Mouse (Mus musculus) brain, embryonic 18.5 days (tissue): ENCODE measurements at regions not wholly inside any gene's neighbourhood (a gene's known extent, or its start where the extent isn't known, plus 50 kb on each side); places are given as distances from the start of the nearest gene placed in this dataset.

ENCODE experiments used
- DNase-seq: peaks from one replicate; pipeline ENCODE4 v3.0.0-alpha.2; 2012; ENCODE audit warnings: low read depth, low spot score

DNA sequence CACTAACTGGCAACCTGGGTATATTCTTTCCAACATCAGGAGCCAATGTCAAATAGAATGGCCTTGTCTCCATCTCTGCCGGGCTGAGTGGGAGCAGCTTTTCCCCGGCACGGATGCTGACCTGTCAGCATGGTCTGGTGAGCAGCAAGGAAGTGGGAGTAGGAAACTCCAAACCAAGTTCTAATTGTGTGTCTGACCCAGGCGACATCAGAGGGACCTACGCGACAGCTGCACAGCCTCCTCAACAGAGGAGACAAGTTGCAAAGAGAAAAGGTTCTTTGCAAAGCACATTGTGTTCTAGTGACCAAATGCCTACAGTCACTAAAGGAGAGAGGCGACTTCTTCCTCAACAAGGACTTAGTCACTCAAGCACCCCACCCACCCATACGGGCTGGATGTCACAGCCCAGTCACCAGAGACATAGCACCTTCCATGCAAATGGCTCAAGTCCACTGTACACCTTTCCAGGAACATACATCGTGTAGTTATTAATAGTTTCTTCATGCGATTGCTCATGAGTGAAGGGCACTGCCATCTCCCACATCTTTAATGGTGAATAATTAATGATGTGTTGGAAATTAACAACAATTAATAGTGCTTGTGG, 334.8 kb upstream of the Hnrnpa3 start:
- no peak for DNase-seq

DNA sequence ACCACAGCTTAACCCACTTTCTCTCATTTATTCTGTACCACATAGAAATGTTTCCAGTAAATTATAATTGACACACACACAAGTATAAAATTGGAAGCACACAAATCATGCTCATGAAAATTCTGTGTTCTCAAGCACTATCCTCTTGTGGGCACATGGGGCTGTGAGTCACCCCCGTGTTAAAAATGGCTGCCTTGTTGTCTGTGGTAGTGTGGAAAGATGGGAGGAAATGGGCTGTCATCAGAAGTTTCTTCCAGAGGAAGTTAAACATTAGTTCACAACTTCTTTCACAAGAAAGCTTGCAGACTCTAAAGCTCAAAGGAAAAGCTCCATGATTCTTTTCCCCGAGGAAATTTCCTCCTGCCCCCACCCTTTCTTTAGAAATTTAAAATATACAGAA, 329.5 kb upstream of the Hnrnpa3 start:
- no peak for DNase-seq

DNA sequence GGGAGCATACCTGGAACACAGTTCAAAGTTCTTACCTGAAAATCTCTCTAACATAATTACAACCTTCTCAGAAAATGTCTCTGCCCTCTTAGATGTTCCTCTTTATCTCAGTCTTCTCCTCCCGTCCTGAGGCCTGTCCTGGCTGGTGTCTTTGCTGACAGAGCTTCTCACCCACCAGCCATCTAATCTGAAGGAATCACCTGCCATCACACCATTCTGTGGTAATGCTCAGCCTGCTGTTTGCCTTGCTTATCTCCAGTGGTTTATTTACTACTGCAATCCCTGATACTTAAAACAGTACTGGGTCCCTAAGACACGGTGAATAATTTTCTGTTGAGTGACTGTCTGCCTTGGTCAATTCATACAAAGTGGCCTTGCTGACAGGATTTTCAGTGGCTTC, 317.8 kb upstream of the Hnrnpa3 start:
- DNase-seq, result no peak

DNA sequence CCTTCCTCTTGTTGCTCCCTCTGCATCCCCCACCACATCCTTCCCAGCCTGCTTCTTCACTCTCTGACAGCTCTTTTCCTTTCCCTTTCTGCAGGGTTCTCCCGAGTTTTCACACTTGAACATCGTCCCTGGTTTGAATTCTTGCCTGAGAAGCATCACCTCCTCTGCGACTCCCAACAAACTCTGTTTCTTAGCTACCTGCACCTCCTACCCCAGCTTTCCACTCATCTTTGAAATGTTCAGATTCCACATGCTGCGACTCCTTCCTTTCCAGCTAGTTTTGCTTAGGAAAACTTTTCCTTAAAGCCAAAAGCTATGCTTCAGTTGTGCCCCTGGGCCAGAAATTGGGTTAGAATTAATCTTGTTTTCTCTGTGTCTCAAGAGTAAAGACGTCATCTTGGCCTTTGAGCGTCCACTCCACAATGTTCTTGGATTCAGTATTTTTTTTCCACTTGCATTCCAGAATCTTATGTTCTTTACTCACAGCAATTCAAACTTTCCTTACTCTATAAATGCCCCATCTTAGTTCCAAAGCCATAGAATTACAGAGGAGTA, 317.3 kb upstream of the Hnrnpa3 start:
- no peak for DNase-seq

DNA sequence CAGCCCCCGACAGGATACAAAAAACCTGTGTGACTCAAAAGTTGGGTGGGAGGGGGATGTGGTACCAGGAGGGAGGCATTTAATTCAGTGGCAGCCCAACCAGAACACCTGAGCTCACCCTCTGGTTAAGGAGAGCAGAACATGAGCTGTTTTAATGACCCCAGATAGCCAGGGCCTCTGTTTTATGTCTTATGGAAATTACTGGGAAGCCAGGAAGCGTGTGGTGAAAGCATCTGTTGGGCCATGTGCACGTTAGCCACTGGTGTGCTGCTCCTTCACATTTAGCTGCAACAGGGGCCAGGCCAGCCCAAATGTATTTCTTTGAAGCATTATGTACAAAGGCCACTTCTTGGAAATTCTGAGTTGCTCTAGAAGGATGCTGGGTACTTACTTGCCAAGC, 308.2 kb upstream of the Hnrnpa3 start:
- DNase-seq, result no peak

DNA sequence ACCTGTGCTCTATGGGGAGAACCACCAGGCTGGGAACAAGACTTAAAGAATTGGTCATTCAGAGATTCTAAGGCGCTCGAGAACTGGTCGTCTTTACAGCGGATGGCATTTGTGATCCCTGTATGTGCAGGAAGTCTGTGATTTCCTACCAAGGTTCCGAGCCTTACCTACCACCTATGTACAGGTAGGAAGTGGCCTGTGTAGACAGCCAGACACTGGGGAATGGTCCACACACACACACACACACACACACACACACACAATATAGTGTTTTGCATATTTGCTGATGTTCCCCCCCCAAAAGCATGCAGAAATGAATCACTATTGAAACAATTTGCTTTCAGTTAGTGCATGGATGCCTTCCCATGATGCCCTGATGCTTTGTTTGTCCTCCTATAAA, 307.1 kb upstream of the Hnrnpa3 start:
- no peak for DNase-seq

DNA sequence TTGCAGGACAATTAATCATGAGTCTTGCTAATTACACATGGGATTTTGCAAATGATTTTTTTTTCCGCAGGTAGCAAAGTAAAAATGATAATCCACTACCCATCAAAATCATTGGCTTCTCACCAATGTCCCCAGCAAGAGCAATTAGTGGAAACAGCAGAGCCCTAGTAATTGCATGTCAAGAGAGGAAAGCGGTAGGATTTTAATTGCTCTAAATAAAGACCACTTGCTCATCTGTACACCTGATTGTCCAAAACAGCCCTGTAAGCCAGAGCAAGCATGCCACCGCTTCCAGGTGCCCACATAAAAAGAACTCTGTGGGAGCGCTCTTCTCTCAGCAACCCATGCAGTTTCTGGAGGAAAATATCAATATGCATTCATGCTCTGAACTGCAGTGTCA, 306.5 kb upstream of the Hnrnpa3 start:
- DNase-seq, result no peak

DNA sequence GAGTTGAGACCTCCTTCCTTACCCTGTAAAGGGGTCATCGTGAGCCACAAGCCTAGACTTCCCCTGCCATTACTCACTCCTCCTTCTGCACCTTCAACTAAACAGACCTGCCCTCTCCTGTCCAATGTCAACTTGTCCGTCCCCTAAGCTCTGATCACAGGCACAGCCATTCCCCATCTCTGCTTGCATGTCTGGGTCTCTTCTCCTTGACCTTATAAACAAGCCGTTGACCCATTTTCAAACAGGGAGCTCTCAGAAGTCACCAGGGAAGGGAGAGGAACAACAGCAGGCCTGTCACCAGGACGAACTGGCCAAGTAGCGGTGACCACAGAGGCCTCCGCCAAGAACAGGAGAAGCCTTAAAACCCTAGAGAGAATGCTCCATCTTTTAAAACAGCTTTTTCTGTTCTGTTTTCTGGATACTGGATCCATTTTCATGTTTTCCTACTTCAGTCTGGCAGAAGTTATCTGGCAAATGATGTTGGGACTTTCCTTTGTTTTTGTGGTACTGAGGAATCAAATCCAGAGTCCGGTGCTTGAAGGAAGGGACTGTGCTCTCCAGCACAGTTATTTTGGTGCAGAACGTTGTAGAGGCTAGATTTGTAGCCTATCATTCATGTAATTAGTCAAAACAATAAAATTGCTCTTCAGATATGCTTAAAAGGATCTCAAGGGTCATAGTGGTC, 302.2 kb upstream of the Hnrnpa3 start:
- DNase-seq, result no peak

DNA sequence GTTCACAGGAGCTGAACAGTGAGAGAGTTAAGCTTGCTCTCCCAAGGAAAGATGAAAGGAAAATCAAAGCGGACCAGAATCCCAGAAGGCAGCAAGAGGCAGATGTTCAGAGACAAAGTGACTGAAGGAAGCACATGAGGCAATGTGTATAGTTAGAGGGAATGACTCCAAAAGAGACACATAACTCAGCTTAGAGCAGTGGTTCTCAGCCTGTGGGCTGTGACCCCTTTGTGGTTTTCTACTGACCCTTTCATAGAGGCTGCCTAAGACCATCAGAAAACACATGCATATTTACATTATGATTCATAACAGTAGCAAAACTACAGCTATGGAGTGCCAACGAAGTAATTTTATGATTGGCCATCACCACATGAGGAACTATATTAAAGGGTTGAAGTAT, 301.5 kb upstream of the Hnrnpa3 start:
- no peak for DNase-seq

DNA sequence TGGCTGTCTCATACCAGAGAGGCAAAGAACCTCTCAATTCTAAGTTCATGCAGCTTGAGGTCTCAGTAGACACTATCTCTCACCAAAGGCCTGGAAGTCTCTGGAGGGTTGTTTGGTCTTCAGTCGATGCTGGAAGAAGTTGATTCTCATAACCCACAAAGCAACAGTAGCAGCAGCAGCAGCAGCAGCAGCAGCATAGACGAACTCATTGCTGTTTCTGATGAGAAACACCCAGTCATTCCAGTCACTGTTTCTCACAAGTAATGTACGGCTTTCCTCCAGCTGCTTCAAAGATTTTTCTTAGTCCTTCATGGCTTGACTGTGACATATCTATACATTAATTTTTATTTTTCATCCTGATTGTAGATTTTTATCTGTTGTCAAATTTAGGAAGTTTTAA, 298.1 kb upstream of the Hnrnpa3 start:
- no peak for DNase-seq

DNA sequence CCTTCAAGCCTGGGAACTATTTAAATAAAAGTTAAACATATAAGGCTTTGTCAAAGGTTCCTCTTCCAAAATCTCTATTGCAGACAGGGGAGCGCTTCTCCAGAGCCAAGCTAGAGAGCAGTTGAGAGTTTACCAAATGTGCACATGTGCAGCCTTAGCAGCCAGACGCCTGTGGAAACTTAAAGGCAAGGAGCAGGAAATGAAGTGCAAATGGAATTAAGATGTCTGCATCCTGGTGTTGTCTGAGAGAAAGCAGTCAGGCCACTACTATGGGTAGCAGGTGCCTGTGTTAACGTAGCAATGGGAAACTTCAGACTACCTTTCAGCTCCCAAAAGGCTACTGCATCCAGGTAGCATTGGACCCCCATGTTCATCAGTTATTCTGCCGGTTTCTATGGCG, 282.4 kb upstream of the Hnrnpa3 start:
- no peak for DNase-seq

DNA sequence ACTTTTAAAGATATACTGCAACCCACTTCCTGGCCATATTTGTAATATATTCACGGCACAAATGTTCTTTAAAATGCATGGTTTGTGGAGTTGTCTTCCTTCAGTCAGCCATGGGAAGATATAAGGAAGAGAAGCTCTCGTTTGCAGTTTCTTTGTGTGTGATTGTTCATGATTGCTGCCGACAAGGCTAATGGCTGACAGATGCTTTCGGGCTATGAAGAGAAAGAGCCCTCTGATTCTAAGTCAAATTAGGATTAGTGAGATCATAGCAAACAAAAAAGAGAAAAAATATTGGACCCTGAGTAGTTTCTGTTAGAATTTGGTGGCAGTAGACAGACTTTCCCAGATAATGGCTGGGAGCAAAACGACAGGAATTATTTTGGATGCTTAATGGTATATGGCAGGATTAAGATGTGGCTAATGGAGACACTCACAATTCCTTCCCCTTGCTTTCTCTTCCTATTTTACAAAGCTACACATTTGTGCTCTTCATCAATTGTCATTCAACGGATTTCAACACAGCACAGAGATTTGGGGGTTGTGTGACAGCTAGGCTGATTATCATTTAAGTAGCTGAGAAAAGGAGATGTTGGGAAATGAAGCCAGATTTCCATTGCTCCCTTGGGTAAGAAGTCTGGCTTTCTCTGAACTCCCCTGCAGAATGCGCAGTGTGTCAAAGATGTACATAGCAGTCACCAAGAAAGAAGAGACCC, 273.4 kb upstream of the Hnrnpa3 start:
- no peak for DNase-seq

DNA sequence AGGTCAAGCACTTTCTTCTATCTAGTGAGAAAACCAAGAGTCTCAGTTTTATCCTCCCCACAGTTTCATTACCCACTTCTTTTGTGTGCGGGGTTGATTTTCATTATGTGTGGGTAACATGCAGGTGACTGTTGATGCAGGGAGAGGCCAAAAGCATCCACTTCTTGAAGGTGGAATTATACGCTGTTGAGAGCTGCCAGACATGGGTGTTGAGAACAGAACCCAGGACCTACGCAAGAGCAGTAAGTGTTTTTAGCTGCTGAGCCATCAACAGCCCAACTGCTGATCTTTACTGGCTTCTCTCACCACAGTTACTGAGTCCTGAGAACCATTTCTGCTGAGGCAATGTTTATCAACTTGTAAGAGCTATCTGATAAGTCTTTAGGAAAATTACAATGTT, 272.4 kb upstream of the Hnrnpa3 start:
- DNase-seq, result no peak

DNA sequence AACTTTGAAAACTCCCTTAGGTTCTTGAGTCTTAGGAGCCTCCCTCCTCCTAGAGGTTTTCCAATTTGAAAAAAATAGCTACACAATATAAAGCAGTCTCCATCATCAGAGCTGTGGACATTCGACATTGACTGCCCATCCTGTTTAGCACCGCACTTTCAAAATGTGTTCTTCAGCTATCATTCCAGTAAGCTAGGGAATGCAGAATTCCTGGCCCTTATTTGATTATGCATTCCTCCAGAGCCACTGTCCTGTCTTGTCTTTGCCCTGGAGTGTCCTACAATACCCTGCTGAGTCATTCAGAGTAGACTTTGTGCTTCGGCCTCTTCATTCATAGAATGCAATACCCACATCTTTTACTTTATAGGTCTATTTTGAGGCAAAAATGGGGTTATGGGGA, 267.0 kb upstream of the Hnrnpa3 start:
- DNase-seq, result no peak

DNA sequence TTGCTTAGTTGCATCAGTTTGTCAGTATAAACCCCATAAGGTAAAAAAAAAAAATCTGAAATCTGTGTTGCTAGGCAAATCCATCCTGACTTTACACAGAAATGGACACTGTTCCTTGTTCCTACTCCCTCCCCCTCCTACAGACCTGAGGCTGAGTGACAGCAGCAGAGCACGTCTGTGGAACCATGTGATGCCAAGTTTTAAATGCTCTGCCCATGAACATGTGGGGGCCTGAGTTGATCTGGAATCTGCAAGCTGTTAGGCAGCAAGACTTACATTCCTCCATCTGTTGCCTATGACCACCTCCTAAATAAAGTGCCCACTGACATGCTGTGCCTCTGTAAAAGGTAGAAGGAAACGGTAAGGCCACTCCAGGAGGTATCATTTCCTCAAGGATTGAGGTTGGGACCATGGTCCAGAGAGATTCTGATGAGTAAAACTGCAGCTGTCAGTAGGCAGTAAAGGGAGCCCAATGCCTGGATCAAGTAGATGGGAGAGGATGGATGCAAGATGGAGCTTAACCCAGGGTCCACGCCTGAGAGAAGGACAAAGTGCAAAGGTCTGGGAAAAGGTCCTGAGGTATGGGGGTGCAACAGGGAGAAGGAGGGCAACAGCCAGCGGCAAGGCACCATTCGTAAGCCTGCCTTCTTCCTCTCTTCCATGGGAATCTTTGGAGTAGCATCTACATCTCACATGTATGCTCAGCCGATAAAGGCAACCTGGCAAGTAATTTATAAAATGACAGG, 264.0 kb upstream of the Hnrnpa3 start:
- no peak for DNase-seq

DNA sequence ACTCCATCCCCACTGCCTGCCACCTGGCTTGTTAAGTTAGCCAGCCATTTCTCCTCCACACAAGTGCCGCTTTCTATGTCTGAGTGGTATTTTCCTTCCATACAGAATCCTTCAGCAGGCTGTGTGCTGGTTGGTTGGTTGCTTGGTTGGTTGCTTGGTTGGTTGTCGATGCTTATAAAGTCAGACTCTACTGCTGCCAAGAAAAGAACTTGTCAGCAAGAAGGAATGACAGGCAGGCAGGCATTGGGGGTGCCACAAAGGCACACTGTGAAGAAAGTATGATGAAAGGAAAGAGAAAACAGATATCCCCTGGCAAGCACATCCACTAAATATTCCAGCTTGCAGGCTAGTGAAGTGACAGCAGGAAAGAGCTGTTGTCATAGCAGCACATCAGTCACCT, 263.0 kb upstream of the Hnrnpa3 start:
- no peak for DNase-seq

DNA sequence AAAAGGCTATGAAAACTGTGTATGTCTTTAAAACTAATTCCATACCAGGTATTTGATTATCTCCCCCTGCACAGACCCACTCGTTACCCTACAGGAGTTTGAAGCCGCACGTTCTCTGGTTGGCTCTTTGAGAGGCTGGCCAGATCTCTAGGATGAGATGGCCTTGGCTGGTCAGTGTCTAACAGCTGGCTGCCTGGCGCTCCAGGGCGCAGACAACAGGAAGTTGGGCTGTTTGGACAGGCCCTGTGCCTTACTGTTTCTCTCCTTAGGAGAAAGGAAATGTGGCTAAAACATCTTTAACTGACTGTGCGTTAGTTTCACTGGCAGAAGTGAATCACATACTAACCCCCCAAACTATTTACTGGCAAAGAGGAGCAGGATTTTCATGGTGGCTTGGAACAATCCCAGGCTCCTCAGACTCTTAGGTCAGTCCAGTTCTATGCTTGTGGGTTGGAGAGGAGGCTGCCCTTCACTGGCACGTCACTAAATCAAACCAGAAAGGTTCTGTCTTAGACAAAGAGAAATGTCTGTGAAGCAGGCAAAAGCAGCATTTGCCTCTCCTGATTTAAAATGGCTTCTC, 258.7 kb upstream of the Hnrnpa3 start:
- DNase-seq, result no peak

DNA sequence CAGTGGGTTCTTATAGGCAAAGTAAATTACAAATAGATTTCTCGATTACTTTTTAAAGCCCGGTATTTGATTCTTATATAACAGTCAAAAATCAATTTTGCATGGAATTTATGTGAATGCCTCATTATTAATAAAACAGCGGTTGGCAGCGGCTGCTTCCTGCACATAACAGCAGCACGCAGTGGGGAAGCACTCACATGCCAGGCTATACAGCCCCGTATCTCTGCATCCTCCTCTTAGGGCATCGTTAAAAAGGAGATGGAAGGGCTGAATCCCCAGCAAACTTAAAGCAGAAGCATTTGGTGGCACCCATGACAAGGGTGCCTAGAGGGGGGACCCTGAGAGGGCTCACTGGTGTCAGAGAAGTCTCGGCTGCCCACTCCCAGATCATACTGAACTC, 255.3 kb upstream of the Hnrnpa3 start:
- DNase-seq, result no peak

DNA sequence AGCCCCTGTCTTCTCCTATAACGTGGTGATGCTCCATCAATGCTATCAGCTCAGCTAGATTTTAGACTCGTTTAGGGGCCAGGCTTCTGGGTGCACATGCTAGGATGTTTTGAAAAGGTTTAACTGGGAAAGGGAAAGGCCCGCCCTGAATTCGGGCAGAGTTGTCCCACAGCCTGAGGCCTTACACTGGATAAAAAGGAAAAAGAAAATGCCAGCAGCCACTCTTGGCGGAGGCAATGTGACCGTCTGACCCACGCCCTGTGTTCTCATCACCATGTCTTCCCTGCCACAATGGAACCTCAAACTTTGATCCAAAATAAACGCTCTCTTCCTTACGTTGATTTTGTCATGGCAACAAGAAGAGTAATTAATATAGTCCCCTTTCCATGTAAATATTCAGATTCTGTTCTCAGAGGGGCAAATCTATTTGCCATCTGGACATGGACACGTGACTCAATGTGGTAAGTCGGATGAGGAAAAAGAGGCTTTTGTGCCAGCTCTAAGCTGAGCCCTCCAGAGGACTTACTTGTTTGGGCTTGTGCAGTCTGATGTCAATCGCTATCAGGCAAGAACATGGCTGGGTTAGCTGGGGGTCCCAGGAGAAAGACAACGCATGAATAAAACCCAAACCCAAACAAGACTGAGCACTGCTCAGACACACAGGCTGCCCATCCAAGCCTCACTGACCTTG, 253.4 kb upstream of the Hnrnpa3 start:
- DNase-seq, result no peak

DNA sequence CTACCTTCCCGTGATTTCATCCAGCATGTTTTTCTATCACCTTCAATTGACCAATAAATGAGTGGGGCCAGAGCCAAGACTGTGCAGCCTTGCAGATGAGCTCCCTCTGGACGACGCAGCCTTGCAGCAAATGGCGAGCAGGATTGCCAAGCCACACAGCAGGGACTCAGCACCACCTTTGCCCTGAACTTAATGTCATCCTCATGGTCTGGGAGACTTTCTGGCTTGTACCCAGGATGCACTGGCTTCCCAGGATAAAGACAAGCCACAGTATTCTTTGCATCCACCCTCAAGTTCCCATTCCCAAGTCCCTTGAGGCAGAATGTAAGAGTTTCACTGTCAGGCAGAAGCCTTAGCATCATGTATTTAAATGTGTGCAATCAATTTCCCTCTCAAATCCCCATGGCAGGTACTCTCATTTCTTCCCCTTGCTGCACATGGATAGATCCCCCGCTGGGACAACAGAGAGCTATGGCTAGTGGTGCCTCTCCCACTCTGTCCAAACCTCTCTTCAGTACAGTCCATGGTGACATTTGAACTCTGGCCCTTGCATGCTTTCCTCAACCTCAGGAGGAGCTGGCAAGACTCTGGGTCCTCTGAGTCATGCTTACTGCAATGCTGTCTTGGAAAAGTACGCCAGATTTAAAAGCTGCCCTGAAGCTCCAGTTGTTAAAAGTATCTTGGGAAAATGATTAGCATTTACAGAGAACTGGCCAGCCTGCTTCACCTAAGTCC, 252.2 kb upstream of the Hnrnpa3 start:
- DNase-seq, result no peak

DNA sequence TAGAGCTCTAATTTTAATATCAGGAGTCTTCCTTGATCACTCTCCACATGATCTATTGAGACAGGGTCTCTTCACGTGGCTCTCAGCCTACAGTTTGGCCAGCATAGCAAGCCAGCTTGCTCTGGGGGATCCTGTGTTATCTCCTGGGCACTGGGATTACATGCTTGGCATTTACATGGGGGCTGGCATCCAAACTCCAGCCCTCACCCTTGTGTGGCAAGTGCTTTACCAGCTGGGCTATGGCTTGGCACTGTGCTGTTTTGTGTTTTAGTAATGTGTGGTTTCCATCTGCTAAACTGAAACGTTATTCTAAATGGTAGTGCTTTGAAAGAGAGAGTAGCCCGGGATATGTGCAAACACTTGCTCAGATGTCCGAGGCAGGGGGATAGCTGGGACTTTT, 251.5 kb upstream of the Hnrnpa3 start:
- DNase-seq, result no peak
